Mouse (Mus musculus) brain, embryonic 14.5 days (tissue): Measurements from ENCODE around the gene Car15. TPM values are rescaled to one million over a fixed set of nuclear protein-coding genes. Genes with fewer than 3 reads are reported as not detected.

Experiments
- DNase-seq: peaks from one replicate; pipeline ENCODE4 v3.0.0-alpha.2; 2011; ENCODE audit warnings: low read depth
- CTCF ChIP-seq: fragments of 200-500 bp; IDR thresholded peaks from 2 replicates; pipeline ENCODE4 v1.5.1; 2012; ENCODE audit warnings: inconsistent platforms, mild to moderate bottlenecking, moderate library complexity, borderline replicate concordance; ENCODE audit not compliant: insufficient read depth, insufficient read length; ENCODE audit errors: extremely low read depth
- POLR2A ChIP-seq: fragments of 200-500 bp; IDR thresholded peaks from 2 replicates; pipeline ENCODE4 v1.6.1; 2012; ENCODE audit warnings: mild to moderate bottlenecking, inconsistent platforms, borderline replicate concordance; ENCODE audit not compliant: poor library complexity, insufficient read depth, insufficient read length, severe bottlenecking; ENCODE audit errors: extremely low read depth
- polyA plus RNA-seq: library from polyadenylated mRNA; depleted of rRNA; stranded (reverse); fragments of >200 nt; gene quantifications from 2 replicates; pipeline ENCODE4 v1.2.3, GENCODE M21; 2012; rRNA removed

Car15 gene
- 16.1 and 18.1 TPM in 2 replicates for polyA plus RNA-seq

GRCm38 (mm10) chr16:17838051-17838450 lies at the start of gene Car15:
Gene Car15 (minus strand): TSS chr16:17838364.
- DNase-seq, result no peak
- TF ChIP-seq POLR2A (no peak), CTCF (no peak)

DNA sequence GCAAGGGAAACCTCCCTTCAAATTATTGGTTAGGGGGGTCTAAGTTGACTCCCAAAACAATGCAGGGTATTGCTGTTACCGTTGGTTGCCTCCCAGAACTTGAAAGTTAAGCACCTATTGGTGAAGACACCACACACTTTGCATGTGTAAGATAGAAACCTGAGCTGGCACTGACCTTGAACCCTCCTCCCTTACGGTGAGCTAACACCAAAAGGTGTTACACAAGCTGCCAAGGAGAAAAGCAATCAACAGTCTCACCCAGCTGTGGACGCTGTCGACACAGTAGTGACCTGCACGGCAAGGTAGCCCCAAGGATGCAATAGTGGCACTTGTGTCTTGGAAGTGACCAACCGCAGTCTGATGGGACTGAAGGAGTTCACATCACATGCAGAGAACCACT lies 46.0 kb upstream of the Car15 start:
- no peak for DNase-seq
- TF ChIP-seq CTCF, result no peak
- TF ChIP-seq POLR2A, result no peak

- TF ChIP-seq CTCF (no peak), POLR2A (no peak)
- no peak for DNase-seq
Measured at GRCm38 (mm10) chr16:17882196-17882595, 44.0 kb upstream of the Car15 start.

- TF ChIP-seq POLR2A (no peak), CTCF (no peak)
Measured at GRCm38 (mm10) chr16:17879571-17879970, 41.4 kb upstream of the Car15 start.

GRCm38 (mm10) chr16:17876096-17876495 lies 37.9 kb upstream of the Car15 start:
- DNase-seq, result no peak
- no peak for TF ChIP-seq CTCF
- no peak for TF ChIP-seq POLR2A

More at GRCm38 (mm10) chr16:17879571-17879970, 41.4 kb upstream of the Car15 start:
- no peak for DNase-seq

- no peak for DNase-seq
- TF ChIP-seq CTCF (no peak), POLR2A (no peak)
Measured at GRCm38 (mm10) chr16:17875174-17875573, 37.0 kb upstream of the Car15 start.

- DNase-seq, result no peak
- TF ChIP-seq CTCF, result no peak
- TF ChIP-seq POLR2A, result no peak
Measured at GRCm38 (mm10) chr16:17872995-17873394, 34.8 kb upstream of the Car15 start.

DNA sequence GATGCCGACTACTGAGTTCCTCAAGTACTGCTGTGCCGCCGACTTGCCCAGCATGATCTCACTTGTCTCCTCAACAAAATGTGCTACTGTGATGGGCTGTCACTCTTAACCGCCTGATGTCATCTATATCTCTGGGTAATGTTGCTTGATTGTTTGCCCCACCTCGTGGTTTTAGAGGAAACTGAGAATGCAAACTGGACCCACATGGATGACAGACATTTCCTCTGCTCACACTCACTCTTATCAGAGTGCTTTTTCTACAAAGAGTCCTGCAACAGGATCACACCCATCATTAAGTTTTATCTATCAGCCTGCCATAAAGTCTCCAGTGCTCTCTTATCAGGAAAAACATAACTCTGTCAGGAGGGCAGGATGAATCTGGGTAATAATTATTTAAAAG lies 33.1 kb upstream of the Car15 start:
- TF ChIP-seq POLR2A, result no peak
- no peak for TF ChIP-seq CTCF
- DNase-seq, result no peak

- no peak for DNase-seq
- TF ChIP-seq POLR2A (no peak), CTCF (no peak)
Measured at GRCm38 (mm10) chr16:17865770-17866169, 27.6 kb upstream of the Car15 start.

GRCm38 (mm10) chr16:17865293-17865692 lies 27.1 kb upstream of the Car15 start:
- TF ChIP-seq CTCF (no peak), POLR2A (no peak)

GRCm38 (mm10) chr16:17858592-17858991 lies 20.4 kb upstream of the Car15 start:
- TF ChIP-seq POLR2A (no peak), CTCF (peak; percentile 63; the same call in 1 of the 2 replicates)
- DNase-seq, result peak; percentile 34

More at GRCm38 (mm10) chr16:17865293-17865692, 27.1 kb upstream of the Car15 start:
- DNase-seq, result no peak

DNA sequence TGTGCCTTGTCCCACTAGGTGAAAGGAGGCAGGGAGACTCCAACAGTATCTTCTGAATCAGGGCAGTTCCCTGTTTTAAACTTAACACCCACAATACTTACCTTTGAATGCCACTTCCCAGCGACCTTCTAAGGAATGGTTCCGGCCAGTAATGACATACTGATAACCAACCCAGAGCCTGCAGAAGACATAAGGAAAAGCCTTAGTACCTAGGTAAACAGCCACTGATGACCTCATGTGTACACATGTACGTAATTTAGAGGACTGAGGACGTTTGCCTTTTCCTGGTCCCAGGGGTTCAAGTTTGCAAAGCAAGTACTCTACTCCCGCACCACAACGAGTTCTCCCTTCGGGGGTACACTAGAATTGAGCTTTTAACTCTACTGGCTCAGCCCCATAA lies 19.0 kb upstream of the Car15 start:
- DNase-seq, result no peak
- TF ChIP-seq CTCF (no peak), POLR2A (no peak)
